Mouse (Mus musculus) bone marrow, adult 2 months (tissue): ENCODE measurements around the gene Uggt1. TPM values are rescaled to one million over a fixed set of nuclear protein-coding genes. Genes with fewer than 3 reads are reported as not detected.

Experiments
- H3K27ac ChIP-seq: fragments of 200-500 bp; 2 replicates; pipeline ENCODE4 v1.5.1; 2012; ENCODE audit warnings: low read depth, mild to moderate bottlenecking, control low read depth, inconsistent platforms, low read length; ENCODE audit not compliant: control insufficient read depth, poor library complexity, insufficient read depth
- H3K4me1 ChIP-seq: fragments of 200-500 bp; 2 replicates; pipeline ENCODE4 v1.6.1; 2011; ENCODE audit warnings: low read length; ENCODE audit not compliant: control insufficient read depth, insufficient read depth
- H3K4me3 ChIP-seq: fragments of 200-500 bp; replicated peaks from 2 replicates; pipeline ENCODE3; 2011; ENCODE audit warnings: mild to moderate bottlenecking, low read depth, low read length, control low read depth; ENCODE audit not compliant: control insufficient read depth
- CTCF ChIP-seq: fragments of 200-500 bp; IDR thresholded peaks from 2 replicates; pipeline ENCODE4 v1.5.1; 2011; ENCODE audit warnings: low read length, control low read depth; ENCODE audit not compliant: control insufficient read depth, insufficient read depth
- POLR2A ChIP-seq: fragments of 200-500 bp; IDR thresholded peaks from 2 replicates; pipeline ENCODE4 v1.6.1; 2011; ENCODE audit warnings: low read depth, mild to moderate bottlenecking, control low read depth, low read length, borderline replicate concordance; ENCODE audit not compliant: control insufficient read depth
- WGBS: fragments of 180-500 bp; shearing (Covaris S2); methylation state at CpG from one replicate; pipeline ENCODE4 v1.1.7; 2018; 5-methylcytosine and 5-hydroxymethylcytosine counted together
- polyA plus RNA-seq: library from polyadenylated mRNA; stranded (reverse); fragments of >200 nt; gene quantifications from 2 replicates; pipeline ENCODE4 v1.2.4, GENCODE M21; 2011; ENCODE audit warnings: low replicate concordance; ENCODE audit not compliant: missing spikeins, insufficient read depth, insufficient read length

The Uggt1 gene
- polyA plus RNA-seq, 1 experiment, result 33.9 TPM

DNA sequence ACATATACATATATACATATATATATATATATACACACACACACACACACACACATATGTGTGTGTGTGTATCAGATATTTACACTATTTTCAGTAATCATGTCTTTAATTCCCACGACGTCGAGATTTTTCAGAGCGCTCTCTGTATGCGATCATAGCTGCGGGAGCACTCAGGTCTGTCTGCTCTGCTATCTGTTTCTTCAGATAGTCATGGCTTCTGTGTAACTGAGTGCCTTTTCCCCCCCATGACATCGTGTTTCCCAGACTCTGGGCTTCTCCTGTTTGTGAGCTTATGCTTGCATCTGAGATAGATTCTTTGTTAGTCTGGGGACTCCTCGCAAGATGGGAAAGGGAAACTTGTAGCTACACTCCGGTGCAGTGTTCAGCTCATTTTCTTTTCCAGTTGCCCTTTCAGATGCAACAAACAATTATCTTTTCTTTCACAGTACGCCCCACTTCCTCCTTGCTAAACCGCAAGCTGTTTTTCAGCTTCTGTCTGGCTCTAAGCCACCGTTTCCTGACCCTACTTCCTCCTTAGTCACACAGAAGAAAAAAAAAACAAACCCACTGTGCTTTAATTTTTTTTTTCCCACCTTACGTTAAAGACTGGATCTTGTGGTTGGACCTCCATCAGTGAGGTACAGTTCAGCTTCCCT is 19.4 kb upstream of the Uggt1 start:
- no peak for TF ChIP-seq CTCF
- Histone ChIP-seq H3K4me3 (peak overlapping the region; percentile 26), H3K27ac (peak overlapping the region; percentile 84), H3K4me1 (peaks cover 8% of the 10 kb centered on the region; the same call in 1 of the 2 replicates)
- 0% methylated on average over 13 of the region's 13 CpGs for WGBS

DNA sequence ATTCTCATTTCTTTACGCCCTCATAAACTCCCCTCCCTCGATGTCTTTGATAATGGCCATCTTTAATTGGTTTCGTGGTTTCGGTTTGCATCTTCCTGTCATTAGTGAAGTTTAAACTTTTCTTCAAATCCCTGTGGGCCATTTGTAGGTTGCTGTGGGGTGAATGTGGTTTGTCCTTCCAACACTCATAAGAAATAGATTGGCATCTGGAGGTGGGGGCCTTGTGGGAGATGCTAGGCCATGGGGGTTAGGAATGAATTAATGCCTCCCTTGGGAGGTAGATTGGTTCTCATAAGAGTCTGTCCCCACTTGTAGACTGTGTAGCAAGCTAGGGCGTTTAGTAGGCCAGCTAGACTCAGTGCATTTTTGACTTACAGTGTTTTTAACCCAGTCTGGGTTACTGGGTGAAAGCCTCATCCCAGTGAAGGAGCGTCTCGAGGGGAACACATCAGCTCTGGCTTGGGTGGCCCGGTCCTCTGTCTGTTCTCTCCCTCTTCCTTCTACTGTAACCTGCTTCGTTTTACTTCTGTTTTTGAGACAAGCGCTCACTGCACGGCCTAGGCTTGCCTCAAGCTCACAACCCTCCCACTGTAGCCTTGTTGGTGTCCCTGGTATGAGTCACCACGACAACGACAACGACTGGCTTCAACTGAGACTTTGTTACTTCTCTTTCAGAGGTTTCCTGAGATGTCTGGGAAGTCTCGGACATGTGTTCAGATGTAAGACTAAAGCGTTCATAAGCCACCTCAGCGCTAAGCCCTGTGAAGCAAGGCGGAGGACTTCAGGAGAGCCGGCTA is 17.4 kb upstream of the Uggt1 start:
- 10% methylated on average over 19 of the region's 19 CpGs for WGBS
- TF ChIP-seq POLR2A (no peak), CTCF (no peak)

GRCm38 (mm10) chr1:36260418-36260817 is 15.9 kb upstream of the Uggt1 start:
- Histone ChIP-seq H3K27ac (no peak overlapping the region), H3K4me1 (peaks cover 4% of the 10 kb centered on the region; the same call in 1 of the 2 replicates), H3K4me3 (no peak overlapping the region)
- 41% methylated on average over 1 of the region's 1 CpGs for WGBS
- no peak for TF ChIP-seq CTCF
- no peak for TF ChIP-seq POLR2A

More for the DNA sequence above, 17.4 kb upstream of the Uggt1 start:
- Histone ChIP-seq H3K4me1 (peaks cover 6% of the 10 kb centered on the region; the same call in 1 of the 2 replicates), H3K27ac (peak overlapping the region; percentile 89), H3K4me3 (no peak overlapping the region)

GRCm38 (mm10) chr1:36259281-36259680 is 14.8 kb upstream of the Uggt1 start:
- WGBS, result 84% methylated on average over 2 of the region's 2 CpGs
- 0 out of 2 replicates have a peak overlapping the region, but pooled peaks have one; percentile 14 for H3K27ac ChIP-seq
- no peak overlapping the region for H3K4me3 ChIP-seq
- no peak for TF ChIP-seq POLR2A
- TF ChIP-seq CTCF, result no peak
- H3K4me1 ChIP-seq, result peaks cover 2% of the 10 kb centered on the region; the same call in 1 of the 2 replicates

GRCm38 (mm10) chr1:36258631-36259030 is 14.1 kb upstream of the Uggt1 start:
- 33% methylated on average over 2 of the region's 2 CpGs for WGBS
- Histone ChIP-seq H3K4me1 (peaks cover 2% of the 10 kb centered on the region; the same call in 1 of the 2 replicates), H3K27ac (no peak overlapping the region), H3K4me3 (no peak overlapping the region)
- no peak for TF ChIP-seq CTCF
- no peak for TF ChIP-seq POLR2A

DNA sequence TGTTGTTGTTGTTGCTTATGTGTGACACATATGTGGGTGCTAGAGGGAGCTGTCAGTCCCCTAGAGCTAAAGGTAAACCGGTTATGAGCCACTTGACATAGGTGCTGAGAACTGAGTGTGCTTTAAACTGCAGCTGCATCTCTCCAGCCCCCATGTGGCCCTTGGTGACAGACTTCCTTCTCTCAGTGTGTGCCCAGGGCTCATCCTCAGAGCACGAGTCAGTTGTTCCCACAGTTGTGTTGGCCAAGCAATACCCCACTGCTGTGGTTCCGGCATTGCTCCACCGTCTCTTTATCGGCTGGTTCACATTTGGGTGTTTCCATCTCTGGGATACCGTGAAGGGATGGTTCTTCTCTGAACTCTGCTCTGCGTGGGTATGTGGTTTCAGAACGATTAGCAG is 12.8 kb upstream of the Uggt1 start:
- no peak for TF ChIP-seq CTCF
- TF ChIP-seq POLR2A, result no peak
- Histone ChIP-seq H3K4me3 (no peak overlapping the region), H3K27ac (no peak overlapping the region), H3K4me1 (no peaks in the 10 kb centered on the region; the same call in 1 of the 2 replicates)
- 49% methylated on average over 8 of the region's 8 CpGs for WGBS

- no peaks in the 10 kb centered on the region; the same call in 1 of the 2 replicates for H3K4me1 ChIP-seq
- no peak for TF ChIP-seq POLR2A
- no peak for TF ChIP-seq CTCF
- 86% methylated on average over 20 of the region's 20 CpGs for WGBS
- no peak overlapping the region for H3K27ac ChIP-seq
- H3K4me3 ChIP-seq, result no peak overlapping the region
These were observed 11.5 kb upstream of the Uggt1 start for GRCm38 (mm10) chr1:36255871-36256640.
